Mouse (Mus musculus) ES-E14 (cell line): ENCODE measurements at regions not wholly inside any gene's neighbourhood (a gene's known extent, or its start where the extent isn't known, plus 50 kb on each side); places are given as distances from the start of the nearest gene placed in this dataset.

Experiments used
- CHD2 ChIP-seq: IDR thresholded peaks from 2 replicates; pipeline ENCODE4 v1.6.1; 2014; ENCODE audit warnings: mild to moderate bottlenecking, low read depth, low read length, inconsistent platforms
- HCFC1 ChIP-seq: IDR thresholded peaks from 2 replicates; pipeline ENCODE4 v1.6.1; 2012; ENCODE audit warnings: low read length, inconsistent platforms, borderline replicate concordance; ENCODE audit not compliant: insufficient read depth
- ZNF384 ChIP-seq: IDR thresholded peaks from 2 replicates; pipeline ENCODE4 v1.6.1; 2012; ENCODE audit warnings: low read depth, low read length, inconsistent platforms

DNA sequence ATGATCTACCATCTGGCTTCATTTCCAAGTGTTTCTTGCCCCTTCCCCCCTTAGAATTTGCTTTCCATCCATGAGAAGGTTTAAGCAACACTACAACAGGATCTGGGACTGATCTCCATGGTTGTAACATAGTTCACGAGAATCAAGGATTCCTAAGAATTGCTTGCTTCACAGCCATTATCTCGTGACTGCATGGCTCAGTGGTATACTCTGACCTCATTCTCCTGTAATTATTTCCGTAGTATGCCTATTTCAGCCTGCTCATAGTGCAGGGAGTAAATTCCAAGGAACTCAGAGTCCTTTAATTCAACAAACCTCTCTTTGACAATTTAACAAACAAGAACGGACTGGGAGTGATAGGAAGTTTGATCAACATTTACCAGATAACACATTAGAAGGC lies 51.4 kb upstream of the Hs3st1 start:
- TF ChIP-seq ZNF384 (no peak), HCFC1 (no peak), CHD2 (no peak)
